Mouse (Mus musculus) thymus, postnatal 0 days (tissue): ENCODE measurements around the gene Nabp1. TPM values are rescaled to one million over a fixed set of nuclear protein-coding genes. Genes with fewer than 3 reads are reported as not detected.
"Not testable (repeated sequence)": the region's sequence is repeated elsewhere in the genome, so short reads cannot be mapped to it uniquely, and the experiment has no call there.

Experiments
- DNase-seq: peaks from one replicate; pipeline ENCODE4 v3.0.0-alpha.2; 2015; ENCODE audit warnings: low spot score
- polyA plus RNA-seq: library from polyadenylated mRNA; unstranded; fragments of >200 nt; fragmentation: Nextera tagmentation; extraction: Ambion mirVana; gene quantifications from 2 replicates; pipeline ENCODE4 v1.2.1, GENCODE M21; 2015

Gene Nabp1
- polyA plus RNA-seq, 1 experiment from 2014 or later, result 185 TPM

- no peak for DNase-seq
These were observed 15.5 kb upstream of the Nabp1 start for GRCm38 (mm10) chr1:51493592-51494307.

GRCm38 (mm10) chr1:51486291-51486690 lies 8.1 kb upstream of the Nabp1 start:
- DNase-seq, result no peak

GRCm38 (mm10) chr1:51480386-51480785 lies 2.2 kb upstream of the Nabp1 start:
- DNase-seq, result peak; percentile 24

GRCm38 (mm10) chr1:51479691-51480090 lies 1.5 kb upstream of the Nabp1 start:
- DNase-seq, result no peak

GRCm38 (mm10) chr1:51479027-51479329 lies 753 bp upstream of the Nabp1 start:
- no peak for DNase-seq

- DNase-seq, result no peak
These were observed 556 bp downstream of the Nabp1 start for GRCm38 (mm10) chr1:51477656-51478081.

- peak; percentile 43 for DNase-seq
These were observed 1.8 kb downstream of the Nabp1 start for GRCm38 (mm10) chr1:51476405-51476804.

GRCm38 (mm10) chr1:51468077-51468476 lies 10.1 kb downstream of the Nabp1 start:
- DNase-seq, result no peak

- DNase-seq, result no peak
These were observed 11.0 kb downstream of the Nabp1 start for GRCm38 (mm10) chr1:51467181-51467580.

GRCm38 (mm10) chr1:51466385-51466784 lies 11.8 kb downstream of the Nabp1 start:
- DNase-seq, result peak; percentile 26

- DNase-seq, result no peak
These were observed 12.9 kb downstream of the Nabp1 start for GRCm38 (mm10) chr1:51465285-51465684.

- DNase-seq, result no peak
These were observed 15.2 kb downstream of the Nabp1 start for GRCm38 (mm10) chr1:51463038-51463437.

- peak; percentile 88 for DNase-seq
These were observed 19.3 kb downstream of the Nabp1 start for GRCm38 (mm10) chr1:51458731-51459450.

- DNase-seq, result no peak
These were observed 20.1 kb downstream of the Nabp1 start for GRCm38 (mm10) chr1:51458089-51458488.

- no peak for DNase-seq
These were observed 21.0 kb downstream of the Nabp1 start for GRCm38 (mm10) chr1:51457249-51457648.

- no peak for DNase-seq
These were observed 29.4 kb downstream of the Nabp1 start for GRCm38 (mm10) chr1:51448789-51449188.

- no peak for DNase-seq
These were observed 32.3 kb downstream of the Nabp1 start for GRCm38 (mm10) chr1:51445854-51446460.

GRCm38 (mm10) chr1:51445161-51445853 lies 32.9 kb downstream of the Nabp1 start:
- DNase-seq, result no peak

- DNase-seq, result no peak
These were observed 48.5 kb downstream of the Nabp1 start for GRCm38 (mm10) chr1:51429775-51430174.

GRCm38 (mm10) chr1:51426298-51426697 lies 51.9 kb downstream of the Nabp1 start:
- no peak for DNase-seq

- not testable (repeated sequence) for DNase-seq
These were observed 57.2 kb downstream of the Nabp1 start for GRCm38 (mm10) chr1:51421029-51421428.

GRCm38 (mm10) chr1:51418753-51419152 lies 59.5 kb downstream of the Nabp1 start:
- DNase-seq, result no peak
